Mouse (Mus musculus): ENCODE measurements around the gene Rec8.

Gene Rec8

DNA sequence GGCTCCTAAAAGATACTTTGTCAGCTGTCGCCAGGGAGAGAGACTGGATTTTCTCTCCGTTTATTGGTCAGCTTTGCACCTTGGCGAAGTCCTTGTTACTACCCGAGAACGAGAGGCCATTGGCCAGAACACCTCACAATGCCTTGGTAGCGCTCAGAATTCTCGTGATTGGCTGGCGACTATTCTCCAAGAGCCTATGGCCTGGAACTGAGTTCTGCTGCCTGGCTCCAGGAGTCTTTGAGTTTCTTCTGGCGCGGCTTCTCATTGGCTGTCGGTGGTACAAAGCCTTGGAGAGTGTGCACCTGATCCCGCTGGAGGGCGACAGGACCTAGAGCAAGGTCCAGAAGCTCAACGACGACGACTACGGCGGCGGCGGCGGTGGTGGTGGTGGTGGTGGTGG lies at the start of gene Rec8:
TSS of gene Rec8 (plus strand) at position 216 of the 400 bp plus-strand sequence.
- DNase-seq: peak; percentile 42

DNA sequence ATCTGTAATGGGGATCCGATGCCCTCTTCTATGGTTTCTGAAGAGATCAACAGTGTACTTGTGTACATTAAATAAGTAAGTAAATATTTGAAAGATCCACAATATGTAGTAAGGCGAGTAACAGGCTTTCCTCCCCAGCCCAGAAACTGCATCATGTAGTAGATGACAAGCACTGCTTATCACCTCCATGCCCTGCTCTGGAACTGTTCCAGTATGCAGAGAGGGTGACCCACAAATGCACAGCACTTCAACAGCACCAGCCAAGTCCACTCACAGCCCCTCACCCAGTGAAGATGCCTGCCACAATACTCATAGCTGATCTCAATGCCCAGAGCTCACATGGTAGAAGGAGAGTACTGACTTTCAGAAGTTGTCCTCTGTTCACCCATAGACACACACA lies 47.2 kb upstream of the Rec8 start:
- no peak for DNase-seq

DNA sequence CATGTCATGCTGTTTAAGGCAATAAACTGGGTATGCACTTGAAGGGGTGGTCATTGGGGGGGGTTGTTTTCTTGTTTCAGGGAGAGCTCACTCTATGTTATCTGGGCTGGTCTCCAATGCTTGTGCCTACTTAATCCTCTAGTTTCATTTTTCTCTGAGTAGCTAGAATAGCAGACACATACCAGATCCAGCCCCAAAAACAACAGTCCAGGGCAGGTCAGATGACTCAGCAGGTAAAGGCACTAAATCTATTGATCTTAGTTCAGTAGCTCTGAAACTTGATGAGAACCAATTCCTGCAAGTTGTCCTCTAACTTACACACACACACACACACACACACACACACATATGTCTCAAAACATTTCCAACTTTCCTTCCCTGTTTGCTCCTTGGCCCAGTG lies 46.1 kb upstream of the Rec8 start:
- DNase-seq: no peak

DNA sequence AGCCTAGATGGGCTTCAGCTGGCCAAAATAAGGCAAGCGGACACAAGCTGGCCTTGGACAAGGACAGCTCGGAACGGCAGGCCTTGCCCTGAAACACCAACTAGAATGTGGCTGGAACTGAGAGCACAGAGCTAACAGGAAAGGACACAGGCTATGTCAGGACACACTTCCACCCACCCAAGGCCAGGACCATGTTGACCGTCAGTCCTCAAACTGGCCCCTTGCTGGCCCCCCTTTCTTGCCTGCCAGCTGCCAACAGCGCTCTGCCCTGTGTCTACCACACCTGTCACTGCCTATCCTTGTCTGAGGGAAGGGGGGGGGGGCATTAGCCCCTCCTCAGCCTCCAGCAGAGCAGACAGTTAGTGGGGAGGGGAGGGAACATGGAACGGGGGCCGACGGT lies 42.5 kb upstream of the Rec8 start, which contains the start of gene Fitm1:
TSS of gene Fitm1 (plus strand) at position 316 of the 400 bp plus-strand sequence.
- no peak for DNase-seq

DNA sequence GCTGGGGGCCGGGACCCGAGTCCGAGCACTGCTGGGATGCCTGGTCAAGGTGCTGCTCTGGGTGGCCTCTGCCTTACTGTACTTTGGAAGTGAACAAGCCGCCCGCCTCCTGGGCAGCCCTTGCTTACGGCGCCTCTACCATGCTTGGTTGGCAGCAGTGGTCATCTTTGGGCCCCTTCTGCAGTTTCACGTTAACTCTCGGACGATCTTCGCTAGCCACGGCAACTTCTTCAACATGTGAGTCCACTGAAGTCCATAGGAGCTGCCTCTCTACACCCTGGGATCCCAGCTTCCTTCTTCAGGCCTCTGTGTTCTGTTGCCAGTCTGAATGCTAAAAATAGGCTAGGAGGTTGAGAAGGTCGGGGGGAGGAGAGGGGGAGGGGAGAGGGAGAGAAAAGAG lies 42.1 kb upstream of the Rec8 start:
- DNase-seq: peak; percentile 47

GRCm38 (mm10) chr14:55576376-55576775 lies 41.5 kb upstream of the Rec8 start:
- peak; percentile 48 for DNase-seq

- peak; percentile 90 for DNase-seq
These were observed 39.8 kb upstream of the Rec8 start, which contains the start of gene Psme1 for GRCm38 (mm10) chr14:55577871-55578667. Gene Psme1, plus strand, starts transcription at chr14:55578123.

DNA sequence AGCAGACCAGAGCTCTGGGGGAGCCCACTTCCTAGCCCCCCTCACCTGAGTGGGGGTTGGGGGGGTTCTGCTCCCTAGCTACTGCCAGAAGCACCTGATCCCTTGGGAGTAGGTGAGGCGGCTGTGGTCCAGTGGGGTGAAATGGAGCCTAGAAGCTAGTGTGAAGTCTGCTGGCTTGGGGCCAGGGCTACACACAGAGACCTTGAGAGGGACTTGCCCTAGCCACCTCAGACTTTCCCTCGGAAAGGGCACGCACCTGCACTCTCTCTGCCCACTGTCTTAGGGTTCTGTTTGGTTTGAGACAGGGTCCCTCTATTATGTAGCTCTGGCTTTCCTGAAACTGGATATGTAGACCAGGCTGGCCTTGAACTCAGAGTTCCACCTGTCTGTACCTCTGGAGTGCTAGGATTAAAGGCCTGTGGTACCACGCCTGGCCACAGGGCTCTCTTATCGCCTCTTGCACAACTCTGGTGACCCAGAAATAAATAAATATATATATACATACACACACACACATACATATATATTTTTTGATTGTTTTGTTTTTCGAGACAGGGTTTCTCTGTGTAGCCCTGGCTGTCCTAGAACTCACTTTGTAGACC lies 39.1 kb upstream of the Rec8 start:
- DNase-seq: peak; percentile 84

GRCm38 (mm10) chr14:55579511-55580496 lies 38.0 kb upstream of the Rec8 start:
- DNase-seq: no peak

DNA sequence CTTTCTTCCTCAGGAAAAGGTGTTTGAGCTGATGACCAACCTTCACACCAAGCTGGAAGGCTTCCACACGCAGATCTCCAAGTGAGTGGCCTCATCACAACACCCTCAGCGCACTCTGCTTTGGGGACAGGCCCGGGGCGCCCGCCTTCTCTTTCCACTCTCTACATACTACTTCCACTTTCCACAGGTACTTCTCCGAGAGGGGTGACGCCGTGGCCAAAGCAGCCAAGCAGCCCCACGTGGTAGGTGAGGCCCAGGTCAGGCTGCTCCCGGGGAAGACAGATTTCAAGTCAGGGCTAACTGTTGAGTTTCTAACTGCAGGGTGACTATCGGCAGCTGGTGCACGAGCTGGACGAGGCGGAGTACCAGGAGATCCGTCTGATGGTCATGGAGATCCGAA lies 37.1 kb upstream of the Rec8 start:
- no peak for DNase-seq

GRCm38 (mm10) chr14:55581981-55582681 lies 35.7 kb upstream of the Rec8 start:
- DNase-seq: no peak

GRCm38 (mm10) chr14:55584303-55584701 lies 33.5 kb upstream of the Rec8 start:
- DNase-seq: no peak

GRCm38 (mm10) chr14:55584702-55585565 lies 32.9 kb upstream of the Rec8 start, which contains the start of gene Emc9:
Gene Emc9, minus strand, starts transcription at chr14:55585302.
- DNase-seq: peak; percentile 80

DNA sequence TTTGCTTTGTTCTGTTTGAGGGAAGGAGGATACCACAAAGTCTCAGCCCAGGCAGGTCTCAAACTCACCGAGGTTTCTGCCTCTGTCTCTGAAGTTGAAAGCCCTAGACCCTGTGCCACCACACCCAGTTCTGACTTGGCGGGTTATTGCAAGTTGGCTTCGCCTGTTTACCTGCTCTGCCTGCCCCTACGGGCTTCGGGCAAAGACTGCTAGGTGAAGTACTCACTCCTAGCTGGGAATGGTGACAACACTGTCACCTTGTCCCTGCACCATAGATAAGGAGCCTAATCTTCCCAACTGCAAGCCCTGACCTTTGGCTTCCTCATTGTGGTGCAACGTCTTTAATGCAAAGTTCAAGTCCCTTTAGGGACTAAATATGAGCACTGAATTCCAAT lies 32.3 kb upstream of the Rec8 start:
- no peak for DNase-seq

DNA sequence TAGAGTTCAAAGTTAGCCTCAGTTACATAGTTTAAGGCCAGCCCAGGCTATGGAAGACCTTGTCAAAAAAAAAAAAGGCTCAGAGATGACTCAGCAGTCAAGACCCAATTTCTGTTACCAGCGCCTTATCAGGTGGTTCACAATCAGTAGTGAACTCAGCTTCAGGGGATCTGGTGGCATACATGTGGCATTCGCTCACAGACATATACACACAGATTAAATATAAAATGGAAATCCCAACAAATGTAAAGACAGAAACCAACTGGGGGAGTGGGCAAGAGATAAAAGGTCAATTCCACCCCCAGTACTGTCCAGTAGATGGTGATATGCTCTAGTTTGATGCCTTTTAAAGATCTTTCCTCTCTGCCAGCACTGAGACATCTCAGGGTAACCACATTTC lies 31.7 kb upstream of the Rec8 start:
- no peak for DNase-seq

DNA sequence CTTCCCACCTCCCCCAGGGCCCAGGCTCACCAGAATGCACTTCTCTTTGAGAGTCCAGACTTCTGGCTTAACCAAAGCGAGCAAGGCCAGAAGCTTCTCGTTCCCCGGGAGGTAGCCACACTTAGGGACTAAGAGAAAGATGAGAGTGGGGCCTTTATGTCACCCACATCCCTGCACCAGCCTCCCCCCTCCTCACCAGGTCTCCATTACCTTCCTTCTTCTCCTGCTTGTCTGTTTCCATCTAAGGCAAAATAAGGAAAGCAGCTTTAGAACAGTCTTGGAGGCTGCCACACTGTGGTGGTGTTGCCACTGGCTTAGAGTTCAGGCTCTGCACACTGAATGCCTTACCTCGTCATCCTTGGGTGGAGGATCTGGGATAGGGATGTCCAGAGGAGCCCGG lies 28.6 kb upstream of the Rec8 start:
- no peak for DNase-seq

GRCm38 (mm10) chr14:55589771-55590448 lies 27.9 kb upstream of the Rec8 start:
- no peak for DNase-seq

DNA sequence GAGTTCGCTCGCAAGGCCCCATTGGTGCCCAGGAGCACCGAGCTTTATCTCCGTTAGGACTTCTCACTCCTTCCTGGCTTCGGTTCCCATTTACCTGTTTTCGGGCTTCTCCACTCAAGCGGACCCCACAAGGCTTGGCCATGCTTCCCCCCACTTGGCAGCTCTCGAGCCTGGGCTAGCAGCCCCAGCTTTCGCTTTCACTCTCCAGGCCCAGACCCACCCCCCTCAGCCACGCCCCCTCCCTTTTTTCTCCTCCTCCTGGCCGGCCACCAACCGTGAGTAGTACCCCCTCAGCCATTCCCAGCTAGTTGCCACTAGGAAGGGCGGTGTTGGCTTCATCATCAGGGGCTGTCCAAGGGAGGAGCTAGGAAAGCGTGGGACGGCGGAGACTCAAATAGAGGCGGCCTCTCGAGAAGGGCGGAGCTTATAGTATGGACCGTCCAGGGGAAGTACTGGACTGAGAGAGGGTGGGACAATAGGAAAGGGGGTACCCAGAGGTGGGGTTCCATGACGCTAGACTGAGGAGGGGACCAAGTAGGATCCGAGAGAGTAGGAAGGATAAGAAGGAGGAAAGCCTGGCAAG lies 27.0 kb upstream of the Rec8 start, which contains the start of gene Psme2:
TSS of gene Psme2 (minus strand) at position 366 of the 583 bp plus-strand sequence.
- peak; percentile 96 for DNase-seq

DNA sequence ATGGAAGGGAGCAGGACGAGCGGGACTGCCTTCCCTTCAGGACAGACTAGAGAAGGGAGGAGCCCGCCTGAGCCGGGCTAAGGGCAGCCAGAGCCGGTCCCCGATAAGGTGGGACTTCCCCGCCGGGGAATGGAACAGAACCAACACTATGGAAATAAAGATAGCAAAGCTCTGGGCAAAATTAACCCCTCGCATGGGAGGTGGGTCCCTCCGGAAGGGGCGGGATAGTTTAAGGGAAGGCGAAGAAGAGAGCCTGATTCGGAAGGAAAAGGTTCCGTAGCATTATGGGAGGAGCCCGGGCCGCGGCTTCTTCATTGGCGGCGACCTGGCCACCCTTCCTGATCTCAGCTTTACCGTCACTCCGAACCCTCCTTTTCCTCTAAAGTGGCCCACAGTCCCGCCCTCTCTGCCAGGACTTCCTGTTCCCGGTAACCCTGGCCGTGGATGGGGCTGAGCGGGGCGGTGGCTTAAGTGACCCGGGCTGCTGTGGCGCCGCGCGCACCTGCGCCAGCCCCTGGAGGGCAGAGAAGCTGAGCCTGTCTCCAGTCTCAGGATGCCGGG lies 26.4 kb upstream of the Rec8 start, which contains the start of gene Rnf31:
TSS of gene Rnf31 (plus strand) at position 378 of the 561 bp plus-strand sequence.
- DNase-seq: peak; percentile 96

DNA sequence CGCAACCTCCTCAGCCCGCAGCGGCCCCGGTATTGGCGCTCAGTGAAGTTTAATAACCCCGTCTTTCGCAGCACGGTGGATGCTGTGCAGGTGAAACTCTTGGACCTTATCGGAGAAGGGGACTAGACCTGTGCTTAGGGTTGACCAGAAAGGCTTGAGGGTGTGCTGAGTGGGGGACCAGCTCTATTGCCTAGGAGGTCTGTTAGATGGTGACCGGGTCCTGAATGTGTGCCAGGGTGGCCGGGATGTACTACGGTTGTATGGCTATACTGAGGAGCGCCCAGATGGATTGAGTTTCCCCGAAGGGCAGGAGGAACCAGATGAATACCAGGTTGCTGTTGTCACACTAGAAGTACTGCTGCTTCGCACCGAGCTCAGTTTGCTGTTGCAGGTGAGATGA lies 25.6 kb upstream of the Rec8 start:
- peak; percentile 46 for DNase-seq
